Mouse (Mus musculus): ENCODE results near the gene Nat8. TPM values are rescaled to one million over a fixed set of nuclear protein-coding genes. Genes with fewer than 3 reads are reported as not detected.
"Not testable (repeated sequence)": the region's sequence is repeated elsewhere in the genome, so short reads cannot be mapped to it uniquely, and the experiment has no call there.

Gene Nat8
- polyA plus RNA-seq (2015; fragmentation: Nextera tagmentation; extraction: Ambion mirVana): 0.08 and 0.12 TPM in 2 replicates

DNA sequence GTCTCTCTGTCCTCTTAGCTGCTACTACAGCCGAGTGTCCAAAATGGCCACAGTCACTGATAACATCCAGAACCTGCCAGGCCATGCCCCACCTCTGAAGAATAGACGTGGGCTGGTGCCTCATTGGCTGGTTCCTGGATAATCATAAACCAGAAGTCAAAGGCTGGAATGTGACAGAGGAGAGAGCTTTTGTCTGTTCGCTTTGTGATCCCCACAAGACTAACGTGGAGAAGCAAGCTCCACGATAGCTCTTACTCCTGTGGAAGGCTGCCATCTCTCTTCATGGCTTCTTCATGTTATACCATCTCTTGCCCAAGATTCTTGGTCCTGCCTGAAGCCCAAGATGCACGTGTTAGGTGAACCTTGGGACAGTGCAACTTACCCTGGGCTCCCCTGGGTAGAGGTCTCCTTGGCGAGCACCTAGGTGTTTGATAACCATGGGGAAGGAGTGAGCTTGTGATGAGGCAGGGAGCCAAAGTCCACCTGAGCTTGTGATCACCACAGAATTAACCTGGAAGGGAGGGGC lies at the start of gene Nat8:
Gene Nat8, minus strand, starts transcription at position 287 of the 526 bp plus-strand sequence.
- Histone ChIP-seq H3K27me3 (ENCODE audit: control insufficient read depth, insufficient read depth, low read depth, low read length) (no peaks in the 10 kb centered on the region), H3K27ac (ENCODE audit: low read length) (no peak within 1 kb of the TSS), H3K9me3 (replicated peaks; ENCODE audit: control insufficient read depth, low read length) (no peaks in the 10 kb centered on the region), H3K9ac (ENCODE audit: low read depth, low read length) (no peak within 1 kb of the TSS), H3K4me2 (ENCODE audit: low read depth, low read length) (no peak within 1 kb of the TSS), H3K4me1 (ENCODE audit: control insufficient read depth, low read depth, low read length) (no peaks in the 10 kb centered on the region), H3K4me3 (ENCODE audit: low read depth, low read length) (no peak within 1 kb of the TSS), H3K36me3 (ENCODE audit: control insufficient read depth, insufficient read depth) (no peaks in the 10 kb centered on the region)
- 55% methylated on average over 7 of the region's 7 CpGs for WGBS (ENCODE audit: insufficient replicate concordance)
- ATAC-seq (ENCODE audit: low read depth): no peak

GRCm38 (mm10) chr6:85869006-85869405 lies 37.1 kb upstream of the Nat8 start, which contains the start of gene Nat8f2:
Gene Nat8f2 (minus strand): TSS chr6:85869158.
- H3K4me1 ChIP-seq (ENCODE audit: control insufficient read depth, low read depth, low read length); H3K4me2 ChIP-seq (ENCODE audit: low read depth, low read length); H3K36me3 ChIP-seq (ENCODE audit: control insufficient read depth, insufficient read depth); H3K9me3 ChIP-seq (replicated peaks; ENCODE audit: control insufficient read depth, low read length); H3K9ac ChIP-seq (ENCODE audit: low read depth, low read length); ATAC-seq (ENCODE audit: low read depth); H3K27me3 ChIP-seq (ENCODE audit: control insufficient read depth, insufficient read depth, low read depth, low read length); H3K4me3 ChIP-seq (ENCODE audit: low read depth, low read length); H3K27ac ChIP-seq (ENCODE audit: low read length): not testable (repeated sequence)
- WGBS (ENCODE audit: insufficient replicate concordance): 58% methylated on average over 5 of the region's 5 CpGs

DNA sequence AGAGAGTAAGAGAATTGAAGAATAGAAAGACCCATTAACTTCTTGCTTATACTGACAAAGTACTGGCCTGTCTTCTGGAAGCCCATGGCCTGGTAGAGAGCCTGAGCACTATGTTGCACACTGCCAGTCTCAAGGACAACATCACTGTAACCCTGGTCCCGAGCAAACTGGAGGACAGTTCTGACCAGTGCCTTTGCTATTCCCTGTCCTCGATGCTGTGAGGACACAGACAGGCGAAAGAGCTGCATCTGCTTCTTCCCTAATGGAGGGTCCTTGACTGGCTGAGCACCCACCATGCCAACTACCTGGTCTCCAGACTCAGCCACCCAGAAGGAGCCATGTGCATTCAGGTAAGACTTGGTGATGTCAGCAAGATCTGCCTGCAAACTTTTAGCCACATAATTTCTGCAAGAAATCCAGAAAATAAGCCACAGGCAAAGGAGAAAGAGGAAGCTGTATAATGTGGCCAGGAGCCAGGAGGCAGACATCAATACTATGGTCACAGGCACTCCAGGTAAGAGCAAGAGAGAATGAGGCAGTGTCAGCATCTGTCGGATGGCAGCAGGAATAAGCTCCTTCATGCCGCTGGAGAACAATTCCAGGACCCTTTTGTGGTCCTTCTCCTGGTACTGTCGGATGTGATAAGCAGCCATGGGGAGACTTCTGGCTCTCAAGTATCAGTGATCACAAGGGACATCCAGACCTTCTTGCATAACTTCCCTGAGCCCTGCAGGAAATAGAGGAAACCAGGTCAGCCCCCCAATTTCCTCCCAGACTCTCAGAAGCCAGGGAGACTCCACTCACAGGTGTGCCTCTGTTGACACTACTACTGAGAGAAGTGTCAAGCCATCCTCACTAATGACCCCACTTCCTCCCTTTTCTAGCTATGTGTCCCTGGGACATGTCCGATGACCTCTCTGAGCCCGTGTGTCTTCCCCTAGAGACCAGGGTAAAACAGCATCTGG lies 36.1 kb upstream of the Nat8 start:
- no peaks in the 10 kb centered on the region for H3K36me3 ChIP-seq (ENCODE audit: control insufficient read depth, insufficient read depth)
- ATAC-seq (ENCODE audit: low read depth): no peak
- WGBS (ENCODE audit: insufficient replicate concordance): 40% methylated on average over 8 of the region's 8 CpGs
- no peak overlapping the region for H3K4me3 ChIP-seq (ENCODE audit: low read depth, low read length)
- no peak overlapping the region for H3K9ac ChIP-seq (ENCODE audit: low read depth, low read length)
- no peaks in the 10 kb centered on the region for H3K4me1 ChIP-seq (ENCODE audit: control insufficient read depth, low read depth, low read length)
- H3K4me2 ChIP-seq (ENCODE audit: low read depth, low read length): no peak overlapping the region
- H3K27me3 ChIP-seq (ENCODE audit: control insufficient read depth, insufficient read depth, low read depth, low read length): no peaks in the 10 kb centered on the region
- H3K27ac ChIP-seq (ENCODE audit: low read length): no peak overlapping the region
- no peaks in the 10 kb centered on the region for H3K9me3 ChIP-seq (replicated peaks; ENCODE audit: control insufficient read depth, low read length)

DNA sequence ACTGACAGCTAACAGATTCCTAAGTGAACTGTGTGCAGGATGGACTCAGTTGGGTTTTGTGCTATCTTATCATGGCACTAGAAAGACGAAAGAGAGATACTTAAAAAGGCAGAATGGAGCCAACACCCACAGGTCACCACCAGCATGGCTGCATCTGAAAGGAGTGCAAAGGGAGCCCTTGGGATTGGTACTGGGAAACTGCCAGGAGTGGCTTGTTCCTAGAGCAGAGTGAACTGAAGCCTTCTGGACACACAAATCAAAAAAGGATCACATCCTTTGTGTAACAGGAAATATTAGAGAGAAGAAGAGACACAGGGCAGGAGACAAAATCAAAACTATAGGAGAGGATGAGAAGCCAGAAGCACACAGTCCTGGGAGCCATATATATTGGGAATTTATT lies 35.1 kb upstream of the Nat8 start:
- H3K9ac ChIP-seq (ENCODE audit: low read depth, low read length); H3K4me2 ChIP-seq (ENCODE audit: low read depth, low read length); H3K4me3 ChIP-seq (ENCODE audit: low read depth, low read length); H3K9me3 ChIP-seq (replicated peaks; ENCODE audit: control insufficient read depth, low read length); H3K36me3 ChIP-seq (ENCODE audit: control insufficient read depth, insufficient read depth); H3K27me3 ChIP-seq (ENCODE audit: control insufficient read depth, insufficient read depth, low read depth, low read length); H3K4me1 ChIP-seq (ENCODE audit: control insufficient read depth, low read depth, low read length); H3K27ac ChIP-seq (ENCODE audit: low read length); ATAC-seq (ENCODE audit: low read depth): not testable (repeated sequence)
- 38% methylated on average over 1 of the region's 1 CpGs for WGBS (ENCODE audit: insufficient replicate concordance)

DNA sequence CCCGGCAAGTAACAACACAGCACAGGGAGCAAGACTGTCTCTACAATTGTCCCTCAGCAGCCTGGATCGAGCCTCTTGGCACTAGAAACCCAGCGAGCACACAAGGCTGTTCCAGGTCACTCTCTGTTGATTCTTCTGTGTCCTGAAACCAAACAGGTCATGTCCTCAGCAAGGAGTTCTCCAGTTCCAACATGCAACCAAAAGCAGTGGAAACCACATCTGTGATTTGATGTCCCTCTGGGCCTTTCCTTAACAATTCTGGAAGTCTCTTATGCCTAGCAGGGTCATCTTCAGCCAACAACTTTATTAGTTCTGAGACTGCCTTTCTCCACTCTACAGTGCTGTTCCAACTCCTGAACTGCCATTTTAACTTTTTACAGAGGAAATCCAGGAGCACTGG lies 34.3 kb upstream of the Nat8 start:
- not testable (repeated sequence) for H3K4me1 ChIP-seq (ENCODE audit: control insufficient read depth, low read depth, low read length); H3K36me3 ChIP-seq (ENCODE audit: control insufficient read depth, insufficient read depth); H3K27me3 ChIP-seq (ENCODE audit: control insufficient read depth, insufficient read depth, low read depth, low read length); H3K9me3 ChIP-seq (replicated peaks; ENCODE audit: control insufficient read depth, low read length); H3K4me3 ChIP-seq (ENCODE audit: low read depth, low read length); H3K4me2 ChIP-seq (ENCODE audit: low read depth, low read length); ATAC-seq (ENCODE audit: low read depth); H3K9ac ChIP-seq (ENCODE audit: low read depth, low read length); H3K27ac ChIP-seq (ENCODE audit: low read length)
- 51% methylated on average over 3 of the region's 3 CpGs for WGBS (ENCODE audit: insufficient replicate concordance)

DNA sequence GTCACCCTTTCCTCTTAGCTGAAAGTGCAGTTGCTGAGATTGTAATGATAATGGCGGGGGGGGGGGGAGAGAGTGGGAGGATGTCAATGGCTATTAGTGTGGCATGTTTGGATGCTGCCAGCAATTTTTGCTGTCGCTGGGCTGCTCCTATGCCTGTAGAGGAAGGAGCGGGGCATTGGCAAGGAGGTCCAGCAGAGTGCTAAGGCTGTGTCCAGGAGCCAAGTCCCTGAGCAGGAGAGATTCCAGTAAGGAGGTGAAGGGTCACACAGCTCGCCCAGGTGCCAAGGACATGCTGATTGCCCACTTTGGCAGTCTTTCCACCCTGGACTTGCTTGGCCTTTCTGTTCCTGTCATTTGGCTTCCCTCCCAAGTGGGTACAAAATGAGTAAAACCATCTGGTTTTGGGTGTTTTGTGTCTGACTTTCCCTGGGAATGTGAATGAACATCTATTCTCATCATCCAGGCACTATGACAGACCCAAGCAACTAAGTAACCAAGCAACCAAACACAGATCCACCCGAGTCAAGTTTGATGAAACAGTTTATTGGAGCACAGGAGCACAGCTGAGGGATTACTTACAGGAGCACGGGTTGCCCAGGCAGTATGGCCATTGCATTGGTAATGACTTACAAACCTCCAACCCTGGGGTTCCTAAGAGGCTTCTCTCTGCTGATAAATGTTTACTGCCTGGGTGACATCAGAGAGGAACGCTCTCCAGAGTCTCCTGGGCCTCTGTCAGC lies 33.2 kb upstream of the Nat8 start:
- H3K27me3 ChIP-seq (ENCODE audit: control insufficient read depth, insufficient read depth, low read depth, low read length); H3K36me3 ChIP-seq (ENCODE audit: control insufficient read depth, insufficient read depth); ATAC-seq (ENCODE audit: low read depth); H3K9me3 ChIP-seq (replicated peaks; ENCODE audit: control insufficient read depth, low read length); H3K4me1 ChIP-seq (ENCODE audit: control insufficient read depth, low read depth, low read length); H3K9ac ChIP-seq (ENCODE audit: low read depth, low read length); H3K4me2 ChIP-seq (ENCODE audit: low read depth, low read length); H3K27ac ChIP-seq (ENCODE audit: low read length); H3K4me3 ChIP-seq (ENCODE audit: low read depth, low read length): not testable (repeated sequence)
- WGBS (ENCODE audit: insufficient replicate concordance): 39% methylated on average over 6 of the region's 7 CpGs

DNA sequence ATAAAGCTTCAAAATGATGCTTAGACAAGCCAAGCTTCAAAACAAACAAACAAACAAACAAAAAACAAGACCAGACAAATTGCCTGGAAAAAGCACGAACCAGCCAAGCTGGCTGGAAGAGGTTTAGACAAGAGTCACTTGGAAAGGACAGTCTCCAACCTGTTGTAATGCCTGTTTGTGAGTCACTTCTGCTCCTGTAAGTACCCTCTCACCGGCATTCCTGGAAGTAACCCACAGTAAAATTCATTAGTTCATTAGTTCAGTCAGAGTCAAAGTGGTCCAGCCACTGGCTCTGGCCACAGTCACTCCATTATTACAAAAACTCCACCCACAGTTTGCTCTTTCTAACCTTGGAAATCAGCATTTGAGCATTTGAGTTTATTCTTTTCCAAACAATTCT lies 32.0 kb upstream of the Nat8 start:
- no peak overlapping the region for H3K9ac ChIP-seq (ENCODE audit: low read depth, low read length)
- no peak overlapping the region for H3K4me2 ChIP-seq (ENCODE audit: low read depth, low read length)
- WGBS (ENCODE audit: insufficient replicate concordance): 59% methylated on average over 2 of the region's 2 CpGs
- no peak overlapping the region for H3K4me3 ChIP-seq (ENCODE audit: low read depth, low read length)
- ATAC-seq (ENCODE audit: low read depth): no peak
- no peaks in the 10 kb centered on the region for H3K4me1 ChIP-seq (ENCODE audit: control insufficient read depth, low read depth, low read length)
- no peak overlapping the region for H3K27ac ChIP-seq (ENCODE audit: low read length)
- no peaks in the 10 kb centered on the region for H3K9me3 ChIP-seq (replicated peaks; ENCODE audit: control insufficient read depth, low read length)
- no peaks in the 10 kb centered on the region for H3K27me3 ChIP-seq (ENCODE audit: control insufficient read depth, insufficient read depth, low read depth, low read length)
- H3K36me3 ChIP-seq (ENCODE audit: control insufficient read depth, insufficient read depth): no peaks in the 10 kb centered on the region

DNA sequence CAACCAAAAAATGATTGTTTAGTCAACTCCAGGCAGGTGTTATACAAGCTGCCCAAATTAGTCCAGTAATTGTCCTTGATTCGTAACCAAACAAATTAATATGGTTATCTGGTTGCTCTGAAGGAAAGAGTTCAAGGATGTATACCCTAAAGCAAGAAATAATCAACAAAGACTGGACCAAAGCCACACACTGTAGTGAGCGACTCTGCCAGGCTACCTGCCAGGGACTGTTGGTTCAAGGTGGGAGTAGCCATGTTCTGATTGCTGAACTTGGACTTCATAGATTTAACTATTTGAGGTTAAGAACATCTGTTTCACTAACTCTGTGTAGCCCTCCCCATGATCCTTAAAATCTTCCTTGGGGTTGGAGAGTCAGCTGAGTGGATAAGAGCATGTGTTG lies 31.3 kb upstream of the Nat8 start:
- no peak overlapping the region for H3K27ac ChIP-seq (ENCODE audit: low read length)

GRCm38 (mm10) chr6:85862565-85862964 lies 30.7 kb upstream of the Nat8 start:
- WGBS (ENCODE audit: insufficient replicate concordance): 52% methylated on average over 3 of the region's 3 CpGs
- Histone ChIP-seq H3K9me3 (replicated peaks; ENCODE audit: control insufficient read depth, low read length) (no peaks in the 10 kb centered on the region), H3K9ac (ENCODE audit: low read depth, low read length) (no peak overlapping the region), H3K4me2 (ENCODE audit: low read depth, low read length) (no peak overlapping the region), H3K36me3 (ENCODE audit: control insufficient read depth, insufficient read depth) (no peaks in the 10 kb centered on the region), H3K4me3 (ENCODE audit: low read depth, low read length) (no peak overlapping the region), H3K4me1 (ENCODE audit: control insufficient read depth, low read depth, low read length) (no peaks in the 10 kb centered on the region), H3K27ac (ENCODE audit: low read length) (no peak overlapping the region), H3K27me3 (ENCODE audit: control insufficient read depth, insufficient read depth, low read depth, low read length) (no peaks in the 10 kb centered on the region)
- ATAC-seq (ENCODE audit: low read depth): no peak

More for the DNA sequence above, 31.3 kb upstream of the Nat8 start:
- Histone ChIP-seq H3K4me3 (ENCODE audit: low read depth, low read length) (no peak overlapping the region), H3K4me1 (ENCODE audit: control insufficient read depth, low read depth, low read length) (no peaks in the 10 kb centered on the region), H3K9me3 (replicated peaks; ENCODE audit: control insufficient read depth, low read length) (no peaks in the 10 kb centered on the region), H3K4me2 (ENCODE audit: low read depth, low read length) (no peak overlapping the region), H3K27me3 (ENCODE audit: control insufficient read depth, insufficient read depth, low read depth, low read length) (no peaks in the 10 kb centered on the region), H3K36me3 (ENCODE audit: control insufficient read depth, insufficient read depth) (no peaks in the 10 kb centered on the region), H3K9ac (ENCODE audit: low read depth, low read length) (no peak overlapping the region)
- no peak for ATAC-seq (ENCODE audit: low read depth)
- WGBS (ENCODE audit: insufficient replicate concordance): 49% methylated on average over 2 of the region's 2 CpGs

All from liver, embryonic 16.5 days (tissue).